Mouse (Mus musculus): ENCODE results near the gene Capn10.

DNA sequence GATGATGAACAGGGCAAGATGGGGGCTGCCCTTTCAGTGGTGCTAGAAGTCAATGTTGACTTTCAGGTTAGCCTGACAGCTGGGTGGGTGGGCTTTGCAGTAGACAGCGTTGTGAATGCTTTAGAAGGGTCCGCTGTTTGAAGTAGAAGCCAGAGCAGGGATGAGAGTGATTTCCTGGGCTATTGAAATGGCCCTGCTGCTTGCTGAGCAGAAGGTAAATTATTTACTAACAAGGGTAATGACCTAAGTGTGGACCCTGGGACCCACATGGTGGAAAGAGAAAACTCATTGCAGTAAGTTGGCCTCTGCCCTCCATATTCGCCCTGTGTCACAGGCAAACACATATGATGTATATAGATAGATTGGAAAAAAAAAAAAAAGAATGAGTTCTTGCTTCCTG is 2.3 kb downstream of the Capn10 start:
- TF ChIP-seq CTCF (IDR thresholded peaks at IDR 0.05; ENCODE audit: control insufficient read depth, insufficient read depth, low read length) (no peak), POLR2A (IDR thresholded peaks at IDR 0.05; ENCODE audit: borderline replicate concordance, control insufficient read depth, low read depth, low read length) (no peak)

All from bone marrow, adult 2 months (tissue).